Mouse (Mus musculus) liver, embryonic 13.5 days (tissue): ENCODE measurements at regions not wholly inside any gene's neighbourhood (a gene's known extent, or its start where the extent isn't known, plus 50 kb on each side); places are given as distances from the start of the nearest gene placed in this dataset.

Source experiments
- ATAC-seq: fragments of 200-750 bp; cut with Nextera tagmentation; 2 replicates; pipeline ENCODE4 v1.8.0; 2017; ENCODE audit warnings: low read depth, mild to moderate bottlenecking, moderate number of reproducible peaks, moderate library complexity
- DNase-seq: peaks from one replicate; pipeline ENCODE4 v3.0.0; 2022
- H3K27ac ChIP-seq: fragments of 300-500 bp; sonication (generic); 2 replicates; pipeline ENCODE4 v1.5.1; 2015; ENCODE audit warnings: moderate library complexity, mild to moderate bottlenecking, inconsistent platforms
- H3K27me3 ChIP-seq: fragments of 300-500 bp; sonication (generic); 2 replicates; pipeline ENCODE4 v1.6.1; 2015; ENCODE audit warnings: mild to moderate bottlenecking, inconsistent platforms
- H3K36me3 ChIP-seq: fragments of 300-500 bp; sonication (generic); 2 replicates; pipeline ENCODE4 v1.6.1; 2015; ENCODE audit warnings: mild to moderate bottlenecking, inconsistent platforms
- H3K4me1 ChIP-seq: fragments of 300-500 bp; sonication (generic); replicated peaks from 2 replicates; pipeline ENCODE4 v1.6.1; 2015; ENCODE audit warnings: inconsistent platforms
- H3K4me2 ChIP-seq: fragments of 300-500 bp; sonication (generic); 2 replicates; pipeline ENCODE4 v1.6.1; 2015; ENCODE audit warnings: inconsistent platforms, mild to moderate bottlenecking, moderate library complexity
- H3K4me3 ChIP-seq: fragments of 300-500 bp; sonication (generic); replicated peaks from 2 replicates; pipeline ENCODE4 v1.5.1; 2015; ENCODE audit warnings: mild to moderate bottlenecking, inconsistent platforms
- H3K9ac ChIP-seq: fragments of 300-500 bp; sonication (generic); 2 replicates; pipeline ENCODE4 v1.6.1; 2015; ENCODE audit warnings: mild to moderate bottlenecking, inconsistent platforms
- H3K9me3 ChIP-seq: fragments of 300-500 bp; sonication (generic); replicated peaks from 2 replicates; pipeline ENCODE4 v1.6.1; 2016; ENCODE audit warnings: inconsistent platforms
- WGBS: fragments of 180-500 bp; shearing (Covaris S2); methylation state at CpG from one replicate; pipeline ENCODE4 v1.1.7; 2015; ENCODE audit not compliant: insufficient replicate concordance; 5-methylcytosine and 5-hydroxymethylcytosine counted together

DNA sequence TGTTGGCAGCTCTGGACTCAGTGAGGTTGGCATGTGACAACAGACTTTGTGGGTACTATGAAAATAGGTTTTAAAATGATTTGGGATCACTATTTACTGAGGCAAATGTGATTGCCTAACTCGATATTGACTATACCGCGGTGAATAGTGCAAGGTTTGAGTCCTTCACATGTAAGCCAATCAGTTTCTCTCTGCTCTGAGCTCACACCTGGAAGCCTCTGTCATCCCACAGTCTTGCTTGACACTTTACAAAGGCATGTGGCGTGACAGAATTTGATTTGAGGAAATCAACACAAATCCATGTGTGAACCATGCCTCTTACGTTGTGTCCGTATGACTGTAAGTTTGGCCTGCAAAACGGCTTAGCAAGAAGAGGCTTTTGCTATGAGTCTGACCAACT, 122.9 kb downstream of the Thbs2 start:
- Histone ChIP-seq H3K27ac (no peak overlapping the region), H3K27me3 (no peaks in the 10 kb centered on the region), H3K4me3 (no peak overlapping the region), H3K4me1 (no peaks in the 10 kb centered on the region), H3K36me3 (no peaks in the 10 kb centered on the region), H3K9me3 (no peaks in the 10 kb centered on the region), H3K9ac (no peak overlapping the region), H3K4me2 (no peak overlapping the region)
- WGBS = 64% methylated on average over 7 of the region's 7 CpGs
- DNase-seq (no peak), ATAC-seq (no peak)

DNA sequence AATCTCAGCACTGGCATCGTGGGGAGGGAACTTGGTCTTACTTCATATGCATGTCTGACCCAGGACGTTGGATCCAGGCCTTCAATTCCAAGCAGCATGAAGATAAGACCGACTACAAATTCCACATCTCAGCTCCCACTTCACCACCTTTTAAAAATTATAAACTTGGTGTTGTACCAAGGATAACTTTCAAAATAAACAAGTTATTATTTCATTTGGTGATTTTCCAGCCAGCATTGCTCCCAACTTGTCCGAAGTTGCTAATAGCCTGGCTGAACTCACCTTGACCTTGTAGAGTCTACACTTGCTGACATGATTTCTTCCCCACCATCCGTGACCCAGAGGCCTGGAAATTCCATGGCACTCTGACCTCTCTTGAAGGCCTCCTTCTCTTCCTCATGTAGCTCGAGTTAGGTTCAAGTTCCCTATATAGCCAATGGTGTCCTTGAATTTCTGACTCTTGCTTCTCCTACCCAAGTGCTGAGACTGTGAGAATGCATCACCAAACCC, 123.7 kb downstream of the Thbs2 start:
- Histone ChIP-seq H3K9me3 (no peaks in the 10 kb centered on the region), H3K27ac (no peak overlapping the region), H3K9ac (no peak overlapping the region), H3K27me3 (no peaks in the 10 kb centered on the region), H3K4me3 (no peak overlapping the region), H3K4me1 (no peaks in the 10 kb centered on the region), H3K36me3 (no peaks in the 10 kb centered on the region), H3K4me2 (no peak overlapping the region)
- ATAC-seq (no peak), DNase-seq (no peak)
- WGBS = 52% methylated on average over 6 of the region's 6 CpGs

- Histone ChIP-seq H3K27me3 (no peaks in the 10 kb centered on the region), H3K36me3 (no peaks in the 10 kb centered on the region), H3K9ac (no peak overlapping the region), H3K4me1 (no peaks in the 10 kb centered on the region), H3K4me3 (no peak overlapping the region), H3K27ac (no peak overlapping the region), H3K9me3 (no peaks in the 10 kb centered on the region), H3K4me2 (no peak overlapping the region)
- WGBS = 55% methylated on average over 6 of the region's 6 CpGs
- ATAC-seq (no peak), DNase-seq (no peak)
Observed at GRCm38 (mm10) chr17:14562191-14562590, 131.8 kb downstream of the Thbs2 start.

- ATAC-seq = no peak
- Histone ChIP-seq H3K27ac (no peak overlapping the region), H3K9ac (no peak overlapping the region), H3K27me3 (no peaks in the 10 kb centered on the region), H3K36me3 (no peaks in the 10 kb centered on the region), H3K9me3 (no peaks in the 10 kb centered on the region), H3K4me2 (no peak overlapping the region), H3K4me3 (no peak overlapping the region), H3K4me1 (no peaks in the 10 kb centered on the region)
- DNase-seq = no peak
Observed at GRCm38 (mm10) chr17:14557214-14557613, 136.8 kb downstream of the Thbs2 start.

DNA sequence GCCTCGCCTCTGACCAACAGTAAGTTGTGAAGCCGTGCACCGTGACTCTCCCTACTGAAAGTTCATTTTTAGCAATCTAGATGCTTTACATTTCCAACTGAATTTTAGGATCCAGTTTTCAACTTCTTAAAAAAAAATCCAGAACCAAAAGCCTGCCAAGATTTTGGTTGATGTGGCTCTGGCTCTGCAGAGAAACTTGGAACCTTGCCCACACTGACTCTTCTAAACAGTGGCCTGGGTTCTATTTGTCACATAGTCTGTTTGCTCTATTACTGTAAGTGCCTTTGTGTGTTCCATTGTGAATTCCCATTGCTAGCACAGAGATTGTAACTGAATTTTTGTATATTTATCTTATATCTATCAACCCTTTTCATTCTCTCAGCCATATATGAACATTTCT, 140.8 kb downstream of the Thbs2 start:
- WGBS = 60% methylated on average over 3 of the region's 3 CpGs
- H3K27me3 ChIP-seq = no peaks in the 10 kb centered on the region
- H3K9me3 ChIP-seq = no peaks in the 10 kb centered on the region
- ATAC-seq (no peak), DNase-seq (no peak)
- no peak overlapping the region for H3K4me3 ChIP-seq
- H3K4me2 ChIP-seq = no peak overlapping the region
- H3K4me1 ChIP-seq = no peaks in the 10 kb centered on the region
- no peaks in the 10 kb centered on the region for H3K36me3 ChIP-seq
- no peak overlapping the region for H3K9ac ChIP-seq
- H3K27ac ChIP-seq = no peak overlapping the region

- Histone ChIP-seq H3K36me3 (no peaks in the 10 kb centered on the region), H3K9ac (no peak overlapping the region), H3K9me3 (no peaks in the 10 kb centered on the region), H3K4me1 (no peaks in the 10 kb centered on the region), H3K4me3 (no peak overlapping the region), H3K27ac (no peak overlapping the region), H3K27me3 (no peaks in the 10 kb centered on the region), H3K4me2 (no peak overlapping the region)
- 68% methylated on average over 4 of the region's 4 CpGs for WGBS
- DNase-seq (no peak), ATAC-seq (no peak)
Observed at GRCm38 (mm10) chr17:14552081-14552480, 142.0 kb downstream of the Thbs2 start.

DNA sequence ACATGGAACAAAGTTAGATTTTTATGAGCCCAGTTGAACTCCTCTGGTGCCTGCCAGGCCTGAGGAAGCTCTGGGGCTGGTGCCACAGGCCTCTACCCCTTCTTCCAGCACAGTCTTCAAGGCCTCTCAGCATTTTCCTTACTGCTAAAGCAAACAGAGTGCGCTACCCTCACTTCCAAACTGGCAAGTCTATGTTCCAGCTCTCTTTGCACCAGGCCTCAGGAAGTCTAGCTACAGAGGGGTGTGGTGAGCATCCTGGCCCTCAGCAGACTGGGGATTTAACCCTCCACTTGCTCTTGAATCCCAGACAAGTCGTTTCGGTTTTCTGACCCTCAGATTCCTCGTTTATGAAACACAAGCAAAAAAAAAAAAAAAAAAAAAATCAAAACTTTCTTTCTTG, 142.4 kb downstream of the Thbs2 start:
- H3K27ac ChIP-seq = no peak overlapping the region

DNA sequence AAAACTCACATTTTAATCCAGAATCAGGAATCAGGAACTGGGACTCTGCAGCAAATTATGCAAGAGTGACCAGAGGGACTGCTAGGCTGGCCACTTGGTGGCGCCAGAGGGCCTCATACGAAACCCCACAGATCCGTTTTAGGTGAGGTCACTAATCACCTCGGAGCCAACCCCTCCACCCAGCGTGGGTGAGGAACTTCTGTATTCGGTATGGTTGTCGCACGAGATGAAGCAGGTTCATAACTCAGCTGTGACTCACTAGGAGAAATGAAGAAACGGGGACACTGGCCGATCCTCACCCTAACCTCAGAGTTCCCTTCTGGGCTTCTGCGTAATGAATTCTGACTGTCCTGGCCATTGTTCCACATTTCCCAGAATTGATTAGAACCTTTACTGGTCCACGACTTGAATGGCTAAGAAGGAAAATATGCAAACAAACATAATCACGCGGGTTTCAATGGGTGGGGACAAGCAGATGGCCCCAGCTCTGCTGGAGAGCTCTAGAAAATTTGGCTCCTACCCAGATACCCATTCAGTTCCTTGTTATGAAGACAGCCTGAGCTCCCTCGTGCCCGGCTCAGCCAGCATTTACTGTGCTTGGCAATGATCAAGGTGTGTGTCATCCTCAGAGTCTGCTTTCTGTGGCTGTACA, 148.1 kb downstream of the Thbs2 start:
- Histone ChIP-seq H3K4me1 (no peaks in the 10 kb centered on the region), H3K9me3 (no peaks in the 10 kb centered on the region), H3K36me3 (no peaks in the 10 kb centered on the region), H3K27me3 (no peaks in the 10 kb centered on the region), H3K4me3 (no peak overlapping the region), H3K27ac (no peak overlapping the region), H3K9ac (no peak overlapping the region), H3K4me2 (no peak overlapping the region)
- no peak for ATAC-seq
- DNase-seq = peak; percentile 36
- 25% methylated on average over 16 of the region's 16 CpGs for WGBS

More for the DNA sequence above, 142.4 kb downstream of the Thbs2 start:
- Histone ChIP-seq H3K27me3 (no peaks in the 10 kb centered on the region), H3K36me3 (no peaks in the 10 kb centered on the region), H3K9ac (no peak overlapping the region), H3K9me3 (no peaks in the 10 kb centered on the region), H3K4me1 (no peaks in the 10 kb centered on the region), H3K4me2 (no peak overlapping the region), H3K4me3 (no peak overlapping the region)
- DNase-seq (no peak), ATAC-seq (no peak)
- 61% methylated on average over 4 of the region's 4 CpGs for WGBS

DNA sequence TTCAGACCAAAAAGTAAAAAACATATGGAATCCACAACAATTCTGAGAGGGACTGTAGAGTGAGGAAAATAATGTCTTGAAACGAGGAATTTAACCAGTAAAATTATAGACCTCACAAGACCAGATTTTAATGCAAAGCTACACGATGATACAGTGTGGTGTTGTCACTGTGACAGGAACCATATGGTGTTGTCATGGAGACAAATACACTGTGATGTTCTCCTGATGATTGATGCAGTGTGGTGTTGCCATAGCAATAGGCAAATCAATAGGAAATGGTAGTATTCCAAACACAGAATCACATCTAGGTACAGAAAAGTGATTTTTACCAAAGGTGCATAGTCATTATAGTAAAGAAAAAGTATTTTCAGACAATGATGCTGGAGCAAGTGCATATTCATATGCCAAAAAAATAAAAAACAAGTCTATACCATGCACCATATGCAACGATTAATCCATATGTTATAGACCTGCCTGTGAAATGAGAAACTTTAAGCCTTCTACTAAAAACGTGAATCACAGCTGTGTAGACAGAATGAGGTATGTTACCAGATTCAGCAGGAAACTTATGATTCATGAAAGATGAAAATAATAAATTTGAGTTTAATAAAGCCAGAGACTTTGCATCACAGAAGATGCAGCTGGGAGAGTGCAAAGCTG, 149.6 kb downstream of the Thbs2 start:
- 43% methylated on average over 4 of the region's 4 CpGs for WGBS
- no peak overlapping the region for H3K4me3 ChIP-seq
- no peaks in the 10 kb centered on the region for H3K36me3 ChIP-seq
- no peak overlapping the region for H3K4me2 ChIP-seq
- DNase-seq (no peak), ATAC-seq (no peak)
- no peaks in the 10 kb centered on the region for H3K27me3 ChIP-seq
- no peak overlapping the region for H3K27ac ChIP-seq
- H3K9me3 ChIP-seq = no peaks in the 10 kb centered on the region
- no peaks in the 10 kb centered on the region for H3K4me1 ChIP-seq
- H3K9ac ChIP-seq = no peak overlapping the region

- Histone ChIP-seq H3K9me3 (no peaks in the 10 kb centered on the region), H3K27ac (no peak overlapping the region), H3K4me2 (no peak overlapping the region), H3K36me3 (no peaks in the 10 kb centered on the region), H3K9ac (no peak overlapping the region), H3K27me3 (no peaks in the 10 kb centered on the region), H3K4me3 (no peak overlapping the region), H3K4me1 (no peaks in the 10 kb centered on the region)
- no peak for ATAC-seq
- WGBS = 58% methylated on average over 8 of the region's 8 CpGs
- no peak for DNase-seq
Observed at GRCm38 (mm10) chr17:14541035-14541434, 153.0 kb downstream of the Thbs2 start.

GRCm38 (mm10) chr17:14540269-14540975, 153.6 kb downstream of the Thbs2 start:
- Histone ChIP-seq H3K36me3 (no peaks in the 10 kb centered on the region), H3K27ac (no peak overlapping the region), H3K9ac (no peak overlapping the region), H3K4me3 (no peak overlapping the region), H3K4me1 (no peaks in the 10 kb centered on the region), H3K27me3 (no peaks in the 10 kb centered on the region), H3K9me3 (no peaks in the 10 kb centered on the region), H3K4me2 (no peak overlapping the region)
- no peak for DNase-seq
- WGBS = 58% methylated on average over 5 of the region's 5 CpGs
- ATAC-seq = no peak
